11 mouse cellular contexts compared by ENCODE assay signal in the genomic region with DNA sequence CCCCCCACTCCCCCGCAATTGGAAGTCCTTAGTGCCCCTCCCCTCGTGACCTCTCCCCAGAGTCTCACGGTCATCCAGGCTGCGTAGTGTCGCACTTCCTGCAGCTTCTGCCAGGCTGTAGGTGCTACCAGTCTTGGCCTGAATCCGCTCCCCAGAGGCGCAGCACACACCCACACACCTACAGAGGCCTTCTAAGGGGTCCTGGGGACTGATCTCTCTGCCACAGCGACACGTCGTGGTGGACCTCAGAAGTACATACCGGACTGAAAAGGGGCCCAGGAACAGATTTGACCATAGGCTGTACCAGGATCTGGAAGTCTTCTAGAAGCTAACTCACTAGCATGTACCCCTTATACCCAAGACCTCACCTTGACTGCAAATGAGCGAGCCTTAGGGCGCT. TPM values are rescaled to one million over a fixed set of nuclear protein-coding genes. Genes with fewer than 3 reads are reported as not detected.
DNase-seq lines count a peak whose midpoint lies in the region; ATAC-seq and TF ChIP-seq lines count a peak whose summit lies in the region.
"Had no signal": no experiment of that assay in that cellular context is flagged by ENCODE, and none has a peak within 500 bp of the region (broad histone marks: within the 10 kb centered on the region; RNA-seq: fewer than 3 reads in every experiment).

No protein-coding gene starts in this region.

- no peaks in the 10 kb centered on the region for H3K36me3 ChIP-seq in heart, postnatal 0 days (replicated peaks; ENCODE audit: control insufficient read depth, insufficient read depth, low read length)
- H3K36me3 ChIP-seq in kidney, embryonic 15.5 days, result no peaks in the 10 kb centered on the region

- H3K27me3 ChIP-seq in heart, postnatal 0 days (ENCODE audit: control insufficient read depth, insufficient read depth, low read length), result peaks cover 51% of the 10 kb centered on the region
- H3K27me3 ChIP-seq in kidney, embryonic 15.5 days, result peaks cover 72% of the 10 kb centered on the region

- no peak for DNase-seq in heart, postnatal 0 days (ENCODE audit: low spot score)
- no peak for DNase-seq in heart, postnatal 10 days
- peak; percentile 57 for DNase-seq in testis, postnatal 10 days (ENCODE audit: low spot score)
- DNase-seq in testis, postnatal 14 days (ENCODE audit: low spot score), result no peak
- DNase-seq in ovary, postnatal 10 days (ENCODE audit: low spot score), result no peak
- no peak for DNase-seq in right cerebral cortex, postnatal 10 days (ENCODE audit: low spot score in 2 of 2)
- DNase-seq: lung, postnatal 4 days; right cerebral cortex, postnatal 25 days had no signal

- intact Hi-C loops in heart, postnatal 10 days (cut with DNase I), result no loop called here

- H3K27ac ChIP-seq in heart, postnatal 0 days (ENCODE audit: low read depth), result no peak overlapping the region
- H3K27ac ChIP-seq in kidney, embryonic 15.5 days, result no peak overlapping the region

- peak; percentile 21; the same call in 1 of the 2 replicates for TF ChIP-seq CTCF in heart, postnatal 0 days (IDR thresholded peaks at IDR 0.05; ENCODE audit: low read depth)

- no peak overlapping the region for H3K4me2 ChIP-seq in heart, postnatal 0 days (ENCODE audit: low read depth, low read length)
- no peak overlapping the region for H3K4me2 ChIP-seq in kidney, embryonic 15.5 days
- H3K4me2 ChIP-seq: heart, embryonic 11.5 days had no signal

- H3K4me1 ChIP-seq in heart, postnatal 0 days (ENCODE audit: control insufficient read depth, insufficient read depth), result no peaks in the 10 kb centered on the region
- no peaks in the 10 kb centered on the region; the same call in 1 of the 2 replicates for H3K4me1 ChIP-seq in kidney, embryonic 15.5 days

- 22% methylated on average over 13 of the region's 13 CpGs for WGBS in heart, postnatal 0 days
- WGBS in kidney, embryonic 15.5 days, result 22% methylated on average over 13 of the region's 13 CpGs

- no peak for TF ChIP-seq EP300 in heart, postnatal 0 days (IDR thresholded peaks at IDR 0.05; ENCODE audit: low read depth)

- H3K9me3 ChIP-seq in heart, postnatal 0 days (replicated peaks; ENCODE audit: control insufficient read depth, low read length), result no peaks in the 10 kb centered on the region
- no peaks in the 10 kb centered on the region for H3K9me3 ChIP-seq in kidney, embryonic 15.5 days (replicated peaks)

- no peak overlapping the region for H3K9ac ChIP-seq in heart, postnatal 0 days (replicated peaks; ENCODE audit: low read depth, low read length)
- H3K9ac ChIP-seq in kidney, embryonic 15.5 days, result no peak overlapping the region

- no peak for ATAC-seq in heart, postnatal 0 days (ENCODE audit: insufficient read depth, low read depth)
- ATAC-seq in hematopoietic stem cell, adult 5-6 weeks (replicated peaks in 1 of 2; ENCODE audit: insufficient read depth in 1 of 2, low FRiP score in 2 of 2, low TSS enrichment in 1 of 2, low read depth in 1 of 2, poor library complexity in 2 of 2, severe bottlenecking in 2 of 2), result peak; percentile 42; a peak in 1 of 4 replicates
- no peak for ATAC-seq in kidney, embryonic 15.5 days (replicated peaks; ENCODE audit: low FRiP score)

- no peak overlapping the region for H3K4me3 ChIP-seq in heart, postnatal 0 days (ENCODE audit: low read depth, low read length)
- no peak overlapping the region for H3K4me3 ChIP-seq in kidney, embryonic 15.5 days (replicated peaks)

RNA-seq across cellular contexts. Expression of gene Rhcg, which starts 53.8 kb away (rescaled TPM):
- 0.04 and 0.19 TPM in 2 replicates for total RNA-seq in heart, postnatal 0 days (2014; rRNA removed; ENCODE audit: low replicate concordance)
- polyA plus RNA-seq in heart, postnatal 0 days (2015; fragmentation: Nextera tagmentation; extraction: Ambion mirVana), result 0.40 and 0.44 TPM in 2 replicates
- under 1 TPM in 1 of 2 experiments, not detected in 1; 0.26 TPM for total RNA-seq in heart, postnatal 10 days (2021)
- 0.44 TPM in 1 of 2 replicates, not detected in the other for total RNA-seq in hematopoietic stem cell, adult 5-6 weeks (2017)
- polyA plus RNA-seq in kidney, embryonic 15.5 days (2015; fragmentation: Nextera tagmentation; extraction: Ambion mirVana), result 28.8 and 29.9 TPM in 2 replicates
- polyA plus RNA-seq: heart, embryonic 11.5 days had no signal

Comparison
In these comparisons a context has a peak if more than half of its experiments do, and no peak if none do; other contexts are left out.
1. ATAC-seq: peak in hematopoietic stem cell, adult 5-6 weeks (2 of 2); none in heart, postnatal 0 days (single experiment) and kidney, embryonic 15.5 days (single experiment).